8 mouse cellular contexts compared by ENCODE assay signal in the genomic region with DNA sequence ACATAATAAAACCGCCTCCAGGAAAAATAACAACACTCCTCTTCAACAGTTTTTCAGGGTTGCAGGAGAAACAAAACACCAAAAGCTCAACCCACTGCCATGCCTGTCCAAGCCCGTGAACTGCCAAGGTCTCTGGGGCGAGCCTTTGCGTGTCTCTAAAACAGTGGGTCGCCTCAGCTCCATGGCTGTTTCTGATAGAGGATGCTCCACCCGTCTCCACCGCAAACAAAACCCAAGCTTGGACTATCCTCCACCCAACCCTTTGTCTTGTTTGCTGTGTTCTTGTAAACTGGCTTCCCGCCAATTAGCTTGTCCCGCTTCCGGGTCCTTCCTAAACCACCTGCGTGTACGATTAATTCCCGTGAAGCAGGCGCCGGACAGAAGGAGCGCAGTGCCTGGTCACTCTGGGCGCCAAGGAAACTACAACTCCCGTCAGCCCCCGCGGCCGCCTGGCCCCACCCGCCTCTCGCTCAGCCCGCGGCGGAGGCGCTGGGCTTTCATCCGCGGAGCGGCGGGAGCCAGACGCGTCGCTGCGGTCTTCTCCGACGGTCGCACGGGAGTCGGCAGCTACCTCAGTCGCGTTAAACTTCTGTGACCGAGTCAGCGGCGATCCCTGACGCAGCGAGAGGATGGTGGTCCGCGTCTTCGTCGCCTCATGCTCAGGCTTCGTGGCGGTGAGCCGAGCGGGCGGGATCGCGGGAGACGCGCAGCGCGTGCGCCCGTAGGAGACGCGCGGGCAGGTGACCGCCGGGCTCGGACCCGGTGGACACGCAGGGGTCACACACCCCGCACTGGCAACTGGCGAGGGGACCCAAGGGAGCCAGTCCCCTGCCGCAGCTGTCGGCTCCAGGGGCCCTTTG. TPM values are rescaled to one million over a fixed set of nuclear protein-coding genes. Genes with fewer than 3 reads are reported as not detected.
DNase-seq lines count a peak whose midpoint lies in the region; ATAC-seq and TF ChIP-seq lines count a peak whose summit lies in the region.

Gene Sh3bgrl2 (plus strand): TSS at position 498 of the 860 bp plus-strand sequence.

- H3K4me3 ChIP-seq in hindbrain, postnatal 0 days (ENCODE audit: low read length) = peak within 1 kb of the TSS; percentile 52

- 2% methylated on average over 76 of the region's 76 CpGs for WGBS in hindbrain, postnatal 0 days

- DNase-seq in cerebellum, postnatal 4 days (ENCODE audit: low spot score in 2 of 2) = peak; percentile 51 to 85
- peak; percentile 22 to 34 for DNase-seq in gastrocnemius, adult 8-10 months (ENCODE audit: low spot score in 2 of 2)
- DNase-seq in hindbrain, postnatal 0 days (ENCODE audit: low spot score) = peak; percentile 89
- peak; percentile 84 to 90 for DNase-seq in left cerebral cortex, adult 18-20 months (ENCODE audit: low spot score in 2 of 2)
- peak; percentile 87 for DNase-seq in lung, postnatal 36 days
- DNase-seq in retina, embryonic 14.5 days (ENCODE audit: low spot score) = peak; percentile 91
- peak; percentile 47 for DNase-seq in thymus, postnatal 25 days

- no peaks in the 10 kb centered on the region for H3K9me3 ChIP-seq in hindbrain, postnatal 0 days (ENCODE audit: low read length)

- peak; percentile 67 for ATAC-seq in activated CD4-positive, CD25-positive, alpha-beta regulatory T cell, adult 4 months
- ATAC-seq in hindbrain, postnatal 0 days = peak; percentile 96

- TF ChIP-seq CTCF in hindbrain, postnatal 0 days (IDR thresholded peaks at IDR 0.05; ENCODE audit: low read depth) = no peak

- peak within 1 kb of the TSS; percentile 41; the same call in 1 of the 2 replicates for H3K27ac ChIP-seq in hindbrain, postnatal 0 days

- H3K27me3 ChIP-seq in hindbrain, postnatal 0 days (ENCODE audit: insufficient read depth, low read length) = no peaks in the 10 kb centered on the region

- H3K9ac ChIP-seq in hindbrain, postnatal 0 days (replicated peaks; ENCODE audit: low read length) = peak within 1 kb of the TSS; percentile 42

- H3K36me3 ChIP-seq in hindbrain, postnatal 0 days (ENCODE audit: insufficient read depth, low read length) = no peaks in the 10 kb centered on the region

- peak within 1 kb of the TSS; percentile 61 for H3K4me2 ChIP-seq in hindbrain, postnatal 0 days (ENCODE audit: low read depth, low read length)

- 0 out of 2 replicates have a peak, but pooled peaks cover 6% of the 10 kb centered on the region for H3K4me1 ChIP-seq in hindbrain, postnatal 0 days (ENCODE audit: insufficient read depth, low read length)

RNA-seq across cellular contexts. Expression of gene Sh3bgrl2, which starts in this region (rescaled TPM):
- polyA plus RNA-seq in activated CD4-positive, CD25-positive, alpha-beta regulatory T cell, adult 4 months (2017; shearing (Covaris generic)) = 10 to 100 TPM in 1 of 2 experiments, 1 to 10 TPM in 1; 7.2 to 11.8 TPM
- 1 to 10 TPM in 2 of 4 experiments, under 1 TPM in 2; 0.24 to 1.5 (median 0.94) TPM for total RNA-seq in gastrocnemius, adult 8-10 months (2022)
- total RNA-seq in hindbrain, postnatal 0 days (2014; rRNA removed) = 9.0 and 11.9 TPM in 2 replicates
- polyA plus RNA-seq in hindbrain, postnatal 0 days (2015; fragmentation: Nextera tagmentation; extraction: Ambion mirVana) = 7.1 and 10.0 TPM in 2 replicates
- total RNA-seq in left cerebral cortex, adult 18-20 months (2021) = 10 to 100 TPM; 29.8 to 33.1 TPM

Comparison
In these comparisons a context has a peak if more than half of its experiments do, and no peak if none do; other contexts are left out.
1. Peak in every context shown above with its lines: DNase-seq, ATAC-seq, H3K4me3 ChIP-seq and H3K27ac ChIP-seq.
2. DNase-seq: peak in every context shown above with its lines; median percentile 91 in retina, embryonic 14.5 days; 89 in hindbrain, postnatal 0 days; 87 in left cerebral cortex, adult 18-20 months; 87 in lung, postnatal 36 days; 68 in cerebellum, postnatal 4 days; 47 in thymus, postnatal 25 days; 28 in gastrocnemius, adult 8-10 months.